Mouse (Mus musculus): Measurements from ENCODE around the gene Lrch1.

The Lrch1 gene

DNA sequence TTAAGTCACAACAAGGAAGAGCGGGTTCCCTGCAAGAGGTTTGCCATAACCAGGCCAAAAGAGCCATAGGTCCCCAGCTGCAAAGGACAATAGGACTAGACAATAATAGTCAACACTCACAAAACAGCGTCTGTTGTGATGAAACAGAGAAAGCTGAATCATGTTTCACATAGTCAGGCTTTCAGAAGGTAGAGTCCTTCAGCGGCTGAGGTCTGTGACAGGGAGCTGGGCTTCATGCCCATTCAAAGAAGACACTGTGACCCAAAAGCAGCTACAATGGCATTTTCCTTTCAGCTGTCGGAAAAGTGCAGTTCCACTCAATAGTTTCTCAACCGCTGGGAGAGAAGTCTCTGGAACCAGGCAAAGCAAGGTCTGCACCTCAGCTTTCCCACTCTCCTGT, 48.7 kb downstream of the Lrch1 start:
- CTCF ChIA-PET: no interaction called here

DNA sequence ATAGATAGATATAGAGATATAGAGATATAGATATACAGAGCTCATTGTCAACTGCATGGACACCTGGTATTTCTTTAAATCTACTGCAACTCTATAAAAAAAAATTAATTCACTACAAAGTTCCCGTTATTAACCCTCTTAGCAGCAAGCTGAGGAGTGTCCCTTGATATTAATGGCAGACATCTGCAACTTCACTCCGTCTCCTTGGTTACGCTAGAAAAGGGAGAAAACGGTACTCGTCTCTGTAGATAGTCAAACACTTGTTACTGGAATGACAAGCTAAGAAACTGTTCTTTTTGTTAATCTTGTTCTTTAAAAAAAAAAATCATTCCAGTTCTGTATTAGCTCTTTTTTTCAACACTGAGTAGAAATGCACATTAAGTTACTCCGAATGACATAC, 54.0 kb downstream of the Lrch1 start:
- CTCF ChIA-PET: no interaction called here

DNA sequence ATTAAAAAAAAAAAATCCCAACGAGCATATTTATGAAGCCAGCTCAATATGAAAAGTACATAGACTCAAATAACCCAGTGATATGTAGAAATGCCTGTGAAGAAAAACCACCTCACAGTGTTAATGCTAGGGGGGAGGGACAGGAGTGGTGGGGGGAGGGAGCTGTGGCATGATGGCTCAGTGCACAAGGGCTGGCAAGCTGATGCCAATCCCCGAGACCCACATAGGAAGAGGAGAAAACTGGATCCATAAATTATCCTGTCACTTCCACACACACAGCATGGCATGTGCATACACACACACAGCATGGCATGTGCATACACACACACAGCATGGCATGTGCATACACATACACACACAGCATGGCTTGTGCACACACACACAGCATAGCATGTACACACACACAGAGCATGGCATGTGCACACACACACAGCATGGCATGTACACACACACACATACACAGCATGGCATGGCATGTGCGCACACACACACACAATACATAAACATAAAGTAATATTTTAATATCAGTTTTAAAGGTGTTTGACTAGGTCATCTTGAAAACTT, 54.5 kb downstream of the Lrch1 start:
- CTCF ChIA-PET: interaction anchor here (0.7 kb wide), 1 partner anchor 52 kb away, joined by 4 read pairs; no protein-coding TSS in a partner anchor

DNA sequence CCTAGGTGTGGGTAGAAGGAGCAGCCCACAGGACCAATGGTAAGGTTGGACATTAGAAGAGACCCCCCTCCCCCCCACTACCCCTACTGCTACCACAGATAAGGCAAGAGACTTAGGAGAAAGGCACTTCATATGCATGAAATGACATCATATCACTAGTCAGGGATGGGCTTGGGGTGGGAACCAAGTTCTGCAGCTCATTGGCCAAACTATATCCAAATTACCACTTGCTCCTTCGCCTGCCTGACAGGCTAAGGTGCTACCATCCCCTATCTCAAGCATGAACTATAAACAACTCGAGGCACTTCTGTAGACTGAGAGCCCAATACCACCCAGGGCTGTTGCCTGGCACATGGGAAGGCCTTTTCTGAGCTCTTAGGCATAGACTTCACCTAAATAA, 58.4 kb downstream of the Lrch1 start:
- CTCF ChIA-PET: interaction anchor here (0.6 to 1.4 kb wide), 2 partner anchors 33 to 171 kb away, joined by 3 read pairs; no protein-coding TSS in a partner anchor

DNA sequence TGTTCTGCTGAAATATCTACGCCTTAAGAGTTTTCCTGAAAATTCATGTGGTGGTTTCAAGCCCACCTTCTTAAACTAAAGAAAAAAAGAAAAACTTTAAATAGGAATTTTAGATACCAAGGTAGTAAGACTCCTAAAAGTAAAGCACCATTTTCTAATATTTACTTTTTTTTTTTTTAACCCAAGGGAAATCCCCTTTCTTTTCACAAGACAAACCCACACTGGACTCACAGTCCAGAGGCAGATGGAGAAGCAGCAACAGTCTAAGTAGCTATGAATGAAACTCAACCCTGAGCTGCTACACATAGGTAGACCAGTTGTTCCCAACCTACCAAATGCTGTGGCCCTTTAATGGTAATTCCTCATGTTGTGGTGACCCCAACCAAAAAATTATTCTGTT, 59.6 kb downstream of the Lrch1 start:
- CTCF ChIA-PET: interaction anchor here (0.8 to 1.4 kb wide), 2 partner anchors 11 to 32 kb away, joined by 3 read pairs; no protein-coding TSS in a partner anchor

DNA sequence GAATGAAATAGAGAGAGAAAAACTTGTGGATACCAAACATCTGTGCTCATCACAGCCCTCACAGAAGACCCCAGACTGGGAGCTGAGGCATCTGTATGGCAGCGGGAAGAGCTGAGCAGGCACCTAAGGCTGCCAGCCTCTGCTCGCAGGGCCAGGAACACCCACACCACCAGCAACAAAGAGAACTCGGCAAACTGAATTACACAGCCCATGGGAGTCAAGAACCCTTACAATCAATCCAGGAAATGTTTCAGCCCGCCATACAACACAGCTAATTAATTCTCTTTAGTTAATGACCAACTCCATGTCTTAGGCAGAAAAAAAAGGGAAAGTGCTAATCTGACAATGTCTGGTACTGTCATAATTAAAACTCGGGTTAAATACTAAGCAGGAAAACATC, 61.2 kb downstream of the Lrch1 start:
- CTCF ChIA-PET: no interaction called here

DNA sequence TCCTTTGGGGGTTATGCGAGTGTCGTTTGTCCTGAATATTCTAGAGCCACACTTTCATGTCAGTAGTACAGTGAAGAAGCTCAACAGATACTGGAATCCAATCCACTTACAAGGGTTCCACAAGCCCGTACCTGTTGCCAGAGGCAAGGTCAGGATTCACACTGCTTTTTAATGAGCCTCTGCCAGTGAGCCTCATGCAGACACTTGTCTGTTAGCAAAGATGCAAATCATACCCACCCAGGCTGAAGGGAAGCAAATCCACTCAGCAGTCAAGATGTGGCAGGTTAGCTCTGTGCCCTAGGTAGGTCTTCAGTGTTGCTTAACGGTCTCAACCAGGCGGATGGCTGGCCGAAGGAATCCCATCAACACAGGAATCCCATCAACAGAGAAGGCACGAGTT, 62.8 kb downstream of the Lrch1 start:
- CTCF ChIA-PET: no interaction called here

DNA sequence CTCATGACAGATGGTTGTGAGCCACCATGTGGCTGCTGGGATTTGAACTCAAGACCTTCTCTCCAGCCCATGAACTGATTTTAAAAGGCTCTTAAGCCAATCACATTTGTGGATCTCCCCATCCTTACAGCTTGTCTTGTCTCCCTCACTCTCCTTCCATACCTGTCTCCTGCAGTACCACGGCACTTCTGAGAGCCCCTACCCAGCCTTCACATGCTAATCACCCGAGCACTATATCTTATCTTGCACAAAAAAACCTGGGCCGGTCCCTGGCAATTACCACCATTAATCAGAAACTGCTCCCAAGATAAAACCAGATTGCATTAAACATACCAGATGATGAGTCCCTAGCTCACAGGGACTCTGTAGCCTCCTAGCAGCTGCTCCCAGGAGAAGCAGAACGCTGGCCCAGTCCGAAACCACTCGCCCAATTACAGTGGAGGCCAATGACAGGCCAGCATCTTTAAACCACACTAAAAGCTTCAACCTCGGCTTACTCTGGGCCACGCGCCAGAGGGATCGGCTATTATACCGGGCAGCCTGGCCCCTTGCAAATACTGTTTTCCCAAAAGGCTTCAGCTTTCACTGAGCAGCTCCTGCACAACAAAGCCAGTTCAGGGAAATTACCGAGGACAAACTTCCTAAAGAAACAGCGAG, 63.5 kb downstream of the Lrch1 start:
- CTCF ChIA-PET: interaction anchor here (0.6 to 0.7 kb wide), 2 partner anchors 9 to 89 kb away, joined by 3 to 11 read pairs; no protein-coding TSS in a partner anchor

DNA sequence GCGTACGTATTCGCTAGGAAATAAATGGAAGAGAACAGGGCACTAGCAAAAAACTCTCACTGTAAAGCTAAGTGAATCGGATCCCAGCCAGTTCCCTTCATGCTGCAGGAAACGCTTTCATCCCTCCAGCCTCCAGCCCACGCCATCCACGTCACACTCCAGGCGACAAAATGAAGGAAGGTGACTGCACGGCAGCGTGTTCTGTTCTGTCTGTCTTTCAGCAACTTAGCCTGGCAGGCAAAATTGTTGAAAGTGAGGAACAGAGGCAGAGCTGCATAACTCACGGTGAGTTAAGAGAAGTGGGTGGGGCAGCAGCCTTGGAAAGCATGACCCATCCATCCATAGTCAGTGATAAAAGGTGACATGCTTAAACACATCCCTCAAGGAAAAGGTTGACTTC, 64.5 kb downstream of the Lrch1 start:
- CTCF ChIA-PET: interaction anchor here (0.6 to 0.7 kb wide), 2 partner anchors 97 to 322 kb away, joined by 3 to 4 read pairs; no protein-coding TSS in a partner anchor

DNA sequence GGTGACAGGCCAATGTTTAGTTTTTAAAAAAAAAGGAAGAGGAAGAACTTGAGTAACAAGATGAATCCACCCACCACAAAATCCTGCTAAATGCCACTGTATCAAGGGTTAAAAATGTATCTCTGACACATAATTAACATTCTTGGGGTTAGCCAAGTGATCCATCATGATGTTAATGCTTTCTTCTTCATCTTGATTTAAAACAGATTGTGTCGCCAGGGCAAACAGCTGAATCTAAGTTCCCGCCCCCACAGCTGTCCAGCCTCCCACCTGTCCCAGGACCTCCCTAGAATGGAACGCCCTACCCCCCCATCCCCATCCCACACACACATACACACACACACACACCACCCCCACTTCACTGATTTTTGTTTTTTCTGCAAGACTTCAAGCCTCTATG, 64.9 kb downstream of the Lrch1 start:
- CTCF ChIA-PET: interaction anchor here (0.7 kb wide), 2 partner anchors 18 to 323 kb away, joined by 3 to 4 read pairs; no protein-coding TSS in a partner anchor

DNA sequence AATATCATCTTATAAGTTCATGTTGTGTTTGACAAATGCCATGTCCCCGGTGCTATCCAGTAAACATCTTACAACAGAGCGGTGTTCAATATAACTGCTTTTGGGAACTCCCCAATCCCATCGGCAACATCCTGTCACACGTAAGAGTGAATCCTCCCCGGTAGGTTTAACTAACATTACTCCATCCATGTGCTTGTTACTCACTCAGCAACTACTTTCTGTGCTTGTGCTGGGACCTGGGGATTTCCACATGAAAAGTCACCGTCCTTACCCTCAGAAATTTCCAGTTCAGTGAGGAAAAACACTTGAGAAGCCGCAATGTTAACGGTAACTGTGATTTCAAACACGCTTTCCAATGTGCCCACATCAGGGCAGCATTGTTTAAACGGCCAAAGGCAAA, 66.8 kb downstream of the Lrch1 start:
- CTCF ChIA-PET: interaction anchor here (0.6 to 0.7 kb wide), 2 partner anchors 17 to 106 kb away, joined by 3 to 5 read pairs; no protein-coding TSS in a partner anchor

DNA sequence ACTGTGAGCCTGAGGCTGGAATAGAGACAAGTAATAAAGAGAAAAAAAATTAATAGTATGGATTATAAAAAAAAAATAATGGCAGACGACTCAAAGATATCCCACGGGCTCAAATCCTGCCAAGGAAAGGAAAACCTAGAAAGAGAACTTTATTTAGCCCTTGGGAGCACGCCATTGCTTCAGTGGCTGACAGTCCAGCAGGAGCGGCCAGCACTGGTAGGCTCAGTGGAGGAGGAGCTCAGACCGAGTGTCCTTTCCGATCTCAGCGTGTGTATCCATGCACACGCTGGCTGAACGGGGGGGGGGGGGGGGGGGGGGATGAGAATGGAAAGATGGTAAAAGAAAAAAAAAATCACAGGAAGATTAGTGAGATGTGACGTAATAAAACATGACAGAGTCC, 68.2 kb downstream of the Lrch1 start:
- CTCF ChIA-PET: interaction anchor here (0.7 kb wide), 1 partner anchor 350 kb away, joined by 18 read pairs; no protein-coding TSS in a partner anchor

DNA sequence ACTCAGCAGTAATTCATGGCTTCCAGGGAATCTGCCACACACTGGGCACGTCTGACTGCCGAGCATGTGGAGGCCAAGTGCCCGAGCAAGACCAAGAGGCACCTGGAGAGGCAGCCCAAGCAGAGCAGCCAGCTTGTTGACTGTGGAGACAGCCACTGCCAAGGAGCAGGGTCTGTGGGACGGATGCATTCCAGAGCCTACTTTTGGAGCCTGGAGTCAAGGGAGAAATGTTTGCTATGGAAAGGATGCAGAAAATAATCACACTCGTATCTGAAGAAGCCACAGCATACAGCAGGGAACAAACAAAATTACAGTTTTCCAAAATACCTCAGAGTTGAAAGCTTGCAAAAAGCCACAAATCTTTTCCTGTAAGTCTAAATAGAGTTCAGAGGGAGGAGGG, 70.4 kb downstream of the Lrch1 start:
- CTCF ChIA-PET: interaction anchor here (0.7 to 1.0 kb wide), 2 partner anchors 11 to 62 kb away, joined by 3 to 11 read pairs; no protein-coding TSS in a partner anchor

DNA sequence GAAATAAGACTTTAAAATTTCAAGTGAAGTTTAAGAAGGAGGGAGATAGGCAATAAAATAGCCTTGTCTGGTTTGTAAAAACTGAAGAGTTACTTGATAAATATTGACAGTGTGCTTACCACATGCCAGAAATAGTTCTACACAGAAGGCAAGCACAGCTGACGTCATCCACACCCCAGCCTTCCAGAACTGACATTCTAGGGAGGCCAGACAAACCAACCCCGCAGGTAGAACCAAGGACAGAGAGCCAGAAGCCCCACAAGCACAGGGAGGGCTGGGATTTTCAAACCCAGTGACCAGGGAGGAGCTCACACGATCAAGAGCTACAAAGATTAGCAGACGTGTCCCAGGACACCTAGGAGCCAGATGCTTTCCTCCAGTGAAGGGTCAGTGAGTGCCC, 76.5 kb downstream of the Lrch1 start:
- CTCF ChIA-PET: no interaction called here

DNA sequence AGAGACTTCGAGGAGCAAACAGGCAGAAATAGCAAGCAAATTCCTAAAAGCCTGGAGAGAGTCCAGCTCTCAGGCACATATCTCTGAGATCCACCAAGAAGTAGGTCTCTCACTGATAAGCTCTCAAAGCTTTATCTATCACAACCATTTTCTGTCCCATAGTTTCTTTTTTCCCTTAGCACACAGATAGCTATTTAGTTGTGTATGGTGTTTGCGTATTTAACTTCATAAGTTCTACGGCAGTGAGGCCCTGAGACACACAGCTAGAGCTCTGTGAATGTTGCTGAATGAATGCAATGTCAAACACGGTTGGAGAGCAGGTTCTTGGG, 78.8 kb downstream of the Lrch1 start:
- CTCF ChIA-PET: interaction anchor here (0.6 kb wide), 3 partner anchors 22 to 245 kb away, joined by 5 to 23 read pairs (median 10); no protein-coding TSS in a partner anchor

DNA sequence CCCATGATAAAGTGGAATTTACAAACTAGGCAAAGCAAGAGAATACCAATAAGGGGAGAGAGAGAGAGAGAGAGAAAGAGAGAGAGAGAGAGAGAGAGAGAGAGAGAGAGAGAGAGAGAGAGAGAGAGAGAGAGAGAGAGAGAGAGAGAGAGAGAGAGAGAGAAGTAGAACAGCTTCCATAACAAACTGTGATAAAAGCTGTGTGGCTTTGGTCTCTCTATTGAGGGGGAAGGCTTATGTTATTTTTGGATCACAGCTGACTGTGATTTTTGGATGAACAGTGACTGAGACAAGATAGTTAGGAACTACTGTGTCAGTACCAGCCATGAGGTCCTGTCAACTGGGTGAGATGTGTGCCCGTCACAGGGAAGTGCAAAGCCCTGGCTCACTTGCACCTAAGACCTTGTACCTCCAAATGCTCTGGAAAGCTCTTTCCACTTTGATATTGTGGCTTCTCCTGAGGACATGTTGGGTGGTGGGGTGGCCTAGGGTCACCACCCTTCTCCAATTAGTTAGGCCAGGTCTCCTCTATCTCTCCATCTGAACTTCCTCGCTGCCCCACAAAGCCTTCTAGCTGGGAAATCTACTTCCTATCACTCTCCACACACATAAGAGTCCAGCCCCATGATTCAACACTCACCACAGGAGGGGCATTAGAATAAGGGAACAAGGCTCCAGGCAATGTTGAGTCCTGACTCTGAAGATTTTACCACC, 79.3 kb downstream of the Lrch1 start:
- CTCF ChIA-PET: interaction anchor here (0.6 kb wide), 1 partner anchor 21 kb away, joined by 10 read pairs; no protein-coding TSS in a partner anchor

DNA sequence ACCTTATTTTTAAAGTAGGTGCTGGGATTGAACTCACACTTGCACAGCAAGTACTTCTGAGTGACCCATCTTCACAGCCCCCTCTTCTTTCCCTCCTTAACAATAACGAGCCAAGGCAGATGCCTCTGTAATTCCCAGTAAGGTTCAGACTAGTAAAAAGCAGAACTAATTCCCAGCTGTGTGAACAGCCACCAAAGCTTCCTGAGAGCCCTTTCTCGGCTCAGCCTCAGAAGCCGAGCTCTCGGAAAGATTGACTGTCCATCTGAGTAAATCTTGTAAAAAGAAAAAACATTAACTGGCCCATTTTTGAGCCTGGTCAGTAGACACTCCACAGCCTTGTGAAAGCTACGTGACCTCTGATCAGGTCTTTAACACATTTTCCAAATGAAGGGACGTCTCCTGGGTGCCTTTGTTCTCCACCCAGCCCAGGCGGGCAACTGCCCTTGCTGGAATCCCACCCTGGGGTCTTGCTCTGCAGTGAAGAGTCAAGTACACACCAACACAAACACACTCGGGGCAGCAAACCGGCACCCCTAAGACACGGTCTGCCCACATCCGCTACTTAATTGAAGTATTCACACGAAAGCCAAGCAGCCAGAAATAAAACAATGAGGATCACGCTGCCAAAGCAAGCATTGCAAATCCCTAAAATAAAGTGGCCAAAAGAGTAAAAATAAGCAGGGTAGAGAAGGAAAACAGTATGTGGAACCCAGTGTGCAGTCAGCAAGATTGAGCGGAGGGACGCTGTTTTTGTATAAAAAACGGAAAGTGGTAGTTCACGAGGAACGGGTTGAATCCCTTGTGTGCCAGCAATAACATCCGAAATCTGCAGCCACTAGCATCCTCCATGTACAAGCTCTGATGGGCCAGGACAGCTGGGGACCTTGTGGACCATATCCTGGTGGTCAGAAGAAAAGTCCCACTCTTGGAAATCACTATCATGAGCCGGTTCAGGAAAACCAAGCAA, 80.3 kb downstream of the Lrch1 start:
- CTCF ChIA-PET: no interaction called here

DNA sequence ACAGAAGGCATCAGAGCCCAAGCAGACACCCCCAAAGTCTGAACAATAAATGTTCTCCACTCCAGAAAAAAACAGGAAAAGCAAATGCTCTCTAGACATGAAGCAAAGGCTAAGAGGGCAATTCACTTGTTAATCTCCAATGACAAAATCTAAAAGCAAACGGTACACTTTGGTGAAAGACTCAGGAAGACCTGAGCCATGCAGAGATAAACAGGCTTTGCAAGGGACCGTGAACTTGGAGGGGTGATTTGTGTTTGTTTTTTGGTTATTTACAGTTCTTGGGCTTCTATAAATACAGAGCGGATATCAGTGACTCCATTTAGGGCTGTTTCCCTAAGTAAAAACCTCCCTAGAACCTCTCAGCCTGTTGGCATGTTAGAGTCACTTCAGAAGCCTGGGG, 81.9 kb downstream of the Lrch1 start:
- CTCF ChIA-PET: no interaction called here

DNA sequence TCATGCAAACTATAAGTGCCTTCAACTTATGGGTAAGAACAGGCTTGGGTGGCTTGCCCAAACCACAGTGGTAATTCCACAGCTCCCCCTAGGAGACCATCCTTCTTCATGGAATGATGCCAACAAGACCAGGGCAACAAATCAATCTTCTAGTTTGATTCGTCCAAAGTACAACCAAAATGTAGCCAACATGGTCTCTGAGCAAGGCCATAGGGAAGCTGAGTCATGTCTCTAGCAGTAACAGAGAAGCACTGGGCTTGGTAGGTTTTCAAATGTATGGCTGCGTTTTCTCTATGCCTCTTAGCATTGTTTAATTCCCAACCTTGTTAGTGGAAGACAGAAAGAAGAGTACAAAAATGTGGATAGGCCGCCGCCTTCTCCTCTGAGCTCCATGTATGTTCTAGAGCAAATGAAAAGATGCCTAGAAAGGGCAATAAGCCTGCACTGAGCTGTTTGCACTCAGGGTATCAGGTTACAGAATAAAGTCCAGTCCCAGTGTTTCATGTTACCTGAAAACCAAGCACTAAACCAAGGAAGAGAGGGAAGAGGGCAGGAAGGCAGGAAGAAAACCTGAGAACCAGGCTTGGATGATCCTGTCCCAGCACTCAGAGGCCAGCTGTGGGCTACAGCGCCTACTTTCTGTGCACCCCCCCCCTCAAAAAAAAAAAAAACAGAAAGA, 82.7 kb downstream of the Lrch1 start:
- CTCF ChIA-PET: no interaction called here

DNA sequence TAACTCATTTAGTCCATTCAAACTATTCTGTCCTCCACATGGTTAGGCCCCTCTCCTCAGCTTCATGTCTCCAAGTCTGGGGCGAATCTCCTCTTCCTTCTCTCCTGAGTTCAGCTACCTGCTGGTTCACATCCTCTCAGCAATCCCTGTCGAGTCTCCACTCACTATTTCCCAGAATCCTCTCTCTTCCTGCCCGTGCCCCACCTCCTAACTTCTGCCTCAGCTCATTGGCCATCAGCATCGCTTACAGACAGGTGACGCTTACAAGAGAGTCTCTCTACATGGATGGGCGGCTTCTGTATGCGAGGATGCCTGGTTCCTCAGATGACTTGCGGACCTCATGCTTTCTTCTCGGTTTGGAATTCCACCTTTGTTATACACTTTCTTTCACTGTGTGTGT, 86.2 kb downstream of the Lrch1 start:
- CTCF ChIA-PET: no interaction called here

DNA sequence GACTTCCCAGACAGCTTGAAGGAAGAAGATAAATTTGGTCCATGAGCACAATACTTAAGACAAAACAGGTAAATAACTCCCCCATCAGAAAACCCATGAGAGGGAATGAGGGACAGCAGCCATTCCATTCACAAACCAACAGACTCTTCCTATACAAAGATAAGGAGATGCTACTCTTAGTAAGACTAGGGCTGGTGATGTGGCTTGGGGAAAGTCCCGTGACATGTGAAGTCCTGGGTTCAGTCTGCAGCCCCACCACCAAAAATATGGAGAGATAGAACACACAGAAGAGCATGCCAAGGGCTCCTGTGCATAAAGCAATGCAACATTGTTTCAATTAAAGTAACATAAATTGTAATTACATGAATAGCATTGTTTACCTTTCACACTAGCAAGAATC, 88.5 kb downstream of the Lrch1 start:
- CTCF ChIA-PET: no interaction called here
